Mouse (Mus musculus) MEL (cell line): ENCODE measurements around the gene Lrfn4.

Source experiments
- CTCF ChIP-seq, 3 experiments: IDR thresholded peaks in 2 of 3; conservative IDR thresholded peaks in 1 of 3; 2 replicates each; pipeline ENCODE4 v1.5.1; 2011 to 2012; ENCODE audit warnings: low read length in 3 of 3, low read depth in 2 of 3, mild to moderate bottlenecking in 2 of 3, improper control_type of control experiment in 1 of 3, inconsistent platforms in 1 of 3, mixed read lengths in 1 of 3, moderate library complexity in 1 of 3; ENCODE audit not compliant: control insufficient read depth in 1 of 3, insufficient read depth in 1 of 3, poor library complexity in 1 of 3, severe bottlenecking in 1 of 3
- EP300 ChIP-seq, 2 experiments: IDR thresholded peaks; 2 replicates each; pipeline ENCODE4 v1.6.1; 2011; ENCODE audit warnings: improper control_type of control experiment in 2 of 2, low read length in 2 of 2, low read depth in 1 of 2, mild to moderate bottlenecking in 1 of 2
- GATA1 ChIP-seq: IDR thresholded peaks from 2 replicates; pipeline ENCODE4 v1.6.1; 2011; ENCODE audit warnings: low read depth, low read length, improper control_type of control experiment
- POLR2AphosphoS2 ChIP-seq: IDR thresholded peaks from 2 replicates; pipeline ENCODE4 v1.6.1; 2011; ENCODE audit warnings: low read length, improper control_type of control experiment
- TAL1 ChIP-seq: IDR thresholded peaks from 2 replicates; pipeline ENCODE4 v1.6.1; 2012; ENCODE audit warnings: mild to moderate bottlenecking, inconsistent platforms, low read length, moderate library complexity, mixed read lengths
- TBP ChIP-seq: IDR thresholded peaks from 2 replicates; pipeline ENCODE4 v1.8.0; 2011; ENCODE audit warnings: low read depth, low read length, improper control_type of control experiment
- TCF12 ChIP-seq: IDR thresholded peaks from 2 replicates; pipeline ENCODE4 v1.6.1; 2014; ENCODE audit warnings: low read depth, mild to moderate bottlenecking, inconsistent platforms, low read length, improper control_type of control experiment, moderate library complexity

- TF ChIP-seq EP300 (IDR thresholded peaks at IDR 0.05; ENCODE audit: low read depth in 1 of 2, low read length in 2 of 2), result no peak
- no peak for TF ChIP-seq TBP
- no peak; a peak in 1 of 6 replicates for TF ChIP-seq CTCF (IDR thresholded peaks at IDR 0.05 in 2 of 3, conservative IDR thresholded peaks at IDR 0.05 in 1 of 3; ENCODE audit: control insufficient read depth in 1 of 3, insufficient read depth in 1 of 3, low read depth in 2 of 3, low read length in 3 of 3, poor library complexity in 1 of 3, severe bottlenecking in 1 of 3)
- no peak for TF ChIP-seq TCF12
- TF ChIP-seq POLR2AphosphoS2, result no peak
- TF ChIP-seq TAL1, result no peak
- TF ChIP-seq GATA1, result no peak
These were observed 11.4 kb downstream of the Lrfn4 start for GRCm38 (mm10) chr19:4603801-4604723.
